Mouse (Mus musculus): ENCODE measurements around the gene Lrrc75a.

Lrrc75a gene

DNA sequence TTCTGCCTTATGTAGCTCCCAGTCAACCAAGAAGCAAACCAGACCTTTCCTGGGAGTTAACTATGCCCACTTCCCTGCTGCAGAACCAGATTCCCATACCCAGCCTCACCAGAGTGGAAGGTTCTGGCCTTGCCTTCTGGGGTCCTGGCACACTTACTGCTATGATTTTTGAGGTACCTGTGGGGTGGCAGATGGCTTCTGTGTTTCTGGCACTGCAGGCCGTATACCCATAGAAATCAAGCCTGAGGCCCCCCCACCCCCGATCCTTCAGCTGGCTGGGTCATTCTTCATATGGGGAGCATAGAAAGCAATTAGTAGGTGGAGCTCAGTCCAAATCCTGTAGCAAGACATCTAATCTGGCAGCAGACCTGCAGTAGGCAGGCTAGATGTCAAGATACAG lies 57.3 kb downstream of the Lrrc75a start:
- DNase-seq (ENCODE audit: low spot score), result no peak

DNA sequence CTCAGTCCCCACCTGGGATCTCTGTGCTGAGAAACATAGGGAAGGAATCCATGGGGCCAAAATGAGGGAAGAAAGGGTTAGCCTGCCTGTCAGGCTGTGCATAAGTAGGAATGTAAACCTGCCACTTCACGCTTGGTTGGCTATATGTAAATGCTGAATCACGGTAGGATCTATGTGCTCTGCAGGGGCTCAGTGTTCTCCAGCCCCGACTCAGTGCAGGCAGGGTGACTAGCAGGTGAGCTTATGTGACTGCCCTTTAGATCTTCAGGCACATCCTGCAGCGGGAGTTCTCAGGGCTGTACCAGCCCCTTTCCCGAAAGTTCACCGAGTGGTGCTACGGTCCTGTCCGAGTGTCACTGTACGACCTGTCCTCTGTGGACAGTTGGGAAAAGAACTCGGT lies 58.9 kb downstream of the Lrrc75a start:
- no peak for DNase-seq (ENCODE audit: low spot score)

DNA sequence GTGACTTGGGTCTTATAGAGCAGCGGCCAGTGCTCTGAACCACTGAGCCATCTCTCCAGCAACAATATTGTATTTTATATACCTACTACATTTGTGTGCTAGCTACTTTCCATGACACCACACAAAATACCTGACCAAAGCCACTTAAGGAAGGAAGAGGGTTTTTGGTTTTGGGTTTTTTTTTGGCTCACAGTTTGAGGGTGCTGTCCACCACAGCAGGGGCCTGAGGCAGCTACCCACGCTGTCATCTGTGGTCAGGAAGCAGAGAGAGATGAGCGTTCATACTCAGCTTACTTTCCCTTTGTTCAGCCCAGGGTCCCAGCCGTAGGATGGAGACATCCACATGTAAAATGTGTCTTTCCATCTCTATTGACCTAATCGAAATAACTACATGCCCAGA lies 61.3 kb downstream of the Lrrc75a start:
- no peak for DNase-seq (ENCODE audit: low spot score)

DNA sequence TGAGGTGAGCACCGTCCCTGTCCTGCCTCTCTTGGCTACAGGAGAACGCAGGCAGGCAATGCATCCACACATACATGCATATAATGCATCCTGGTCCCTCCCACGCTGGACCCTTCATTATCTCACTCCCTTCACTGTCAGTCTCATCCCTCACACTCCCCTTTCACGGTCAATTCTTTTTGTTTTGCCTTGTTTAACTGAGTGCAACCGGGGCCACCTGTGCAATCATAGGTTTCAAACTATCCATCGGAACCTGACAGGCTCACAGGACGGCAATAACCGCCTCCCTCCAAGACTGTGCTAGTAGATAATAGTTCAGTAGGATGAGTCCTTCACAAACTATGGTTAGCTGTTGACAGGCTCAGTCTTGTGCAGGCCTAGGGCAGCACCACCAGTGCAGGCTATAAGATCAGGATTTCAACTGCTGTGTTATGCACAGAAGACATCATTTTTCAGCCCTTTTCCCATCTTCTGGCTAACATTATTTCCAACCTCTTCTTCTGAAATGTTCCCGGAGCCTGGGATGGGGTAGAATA lies 63.6 kb downstream of the Lrrc75a start:
- no peak for DNase-seq (ENCODE audit: low spot score)

DNA sequence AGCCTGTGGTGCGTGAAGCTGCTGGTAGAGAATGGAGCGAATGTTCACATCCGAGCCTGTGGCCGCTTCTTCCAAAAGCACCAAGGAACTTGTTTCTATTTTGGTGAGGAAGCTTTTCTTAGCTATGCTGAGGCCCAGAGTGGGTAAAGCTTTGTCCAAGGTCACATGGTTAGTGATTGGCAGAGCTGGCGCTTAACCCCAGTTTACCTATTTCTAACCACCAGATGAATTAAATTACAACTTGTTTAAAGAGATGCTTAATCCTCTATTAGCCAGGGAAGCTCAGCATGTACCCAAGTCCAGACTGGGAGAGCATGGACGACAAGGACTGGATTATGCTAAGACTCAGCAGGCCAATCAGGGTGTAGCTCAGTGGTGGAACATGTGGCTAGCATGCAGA lies 65.3 kb downstream of the Lrrc75a start:
- no peak for DNase-seq (ENCODE audit: low spot score)

DNA sequence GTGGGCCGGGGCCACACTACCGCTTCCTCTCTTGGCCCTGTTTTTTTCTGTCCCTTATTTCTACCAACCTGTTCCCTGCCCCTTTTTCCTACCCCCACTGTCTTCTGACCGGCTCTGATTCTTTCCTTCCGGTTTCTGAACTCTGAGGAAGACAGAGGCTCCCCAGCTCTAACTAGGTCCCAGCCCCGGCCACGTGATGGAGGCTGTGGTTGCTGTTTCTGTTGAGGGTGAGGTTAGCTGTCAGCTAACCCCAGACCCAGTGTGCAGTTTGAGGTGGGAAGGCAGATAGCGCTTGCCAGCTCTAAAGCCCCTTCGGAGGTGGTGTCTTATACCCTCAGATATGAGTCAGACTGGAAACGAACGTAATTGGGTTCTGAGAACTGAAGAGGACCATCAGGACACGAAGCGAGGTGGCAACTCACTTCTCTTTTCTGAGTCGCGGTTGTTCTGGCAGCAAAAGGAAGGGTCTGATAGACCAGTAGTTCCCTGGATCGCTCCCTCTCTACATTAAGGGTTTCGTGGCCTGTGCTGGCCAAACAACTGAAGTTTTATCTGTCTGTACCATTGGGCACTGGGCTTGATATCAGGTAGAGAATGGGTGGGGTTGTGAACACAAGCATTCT lies 71.7 kb downstream of the Lrrc75a start:
- no peak for DNase-seq (ENCODE audit: low spot score)

DNA sequence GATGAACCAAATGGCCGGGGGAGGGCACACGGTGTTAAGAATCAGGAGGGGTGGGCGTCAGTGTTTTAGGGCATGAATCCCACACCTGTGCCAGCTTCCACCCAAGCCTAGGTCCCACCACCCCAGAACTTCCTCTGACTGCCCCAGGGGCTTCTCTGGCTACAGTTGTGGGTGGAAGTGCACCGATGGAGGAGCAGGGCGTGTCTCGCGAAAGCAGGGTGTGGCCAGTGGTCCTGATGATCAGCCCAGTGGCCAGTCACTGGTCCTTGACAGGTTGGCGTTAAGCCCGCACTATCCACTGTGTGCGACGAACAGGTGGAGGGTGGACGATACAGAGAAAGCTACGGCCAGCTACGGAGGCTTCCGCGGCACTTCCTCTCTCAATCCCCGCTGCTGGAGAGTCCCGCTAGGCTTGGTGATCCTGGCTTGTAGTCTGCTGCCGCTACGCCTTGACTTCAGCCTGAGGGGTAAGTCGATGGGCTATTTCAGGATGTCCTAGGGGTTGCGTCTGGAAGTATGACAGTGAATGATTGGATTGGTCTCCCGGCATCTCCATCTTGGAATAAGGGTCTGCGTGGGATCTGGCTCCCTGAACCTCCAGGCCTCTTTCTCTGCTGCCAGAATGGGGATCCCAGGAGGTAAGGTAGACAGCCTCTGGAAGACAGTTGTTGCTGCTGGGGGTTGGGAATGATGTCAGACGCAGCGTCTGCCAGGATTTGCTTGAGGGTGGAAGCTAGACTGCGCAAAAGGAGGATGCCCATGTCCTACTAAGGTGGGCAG lies 72.5 kb downstream of the Lrrc75a start:
- no peak for DNase-seq (ENCODE audit: low spot score)

DNA sequence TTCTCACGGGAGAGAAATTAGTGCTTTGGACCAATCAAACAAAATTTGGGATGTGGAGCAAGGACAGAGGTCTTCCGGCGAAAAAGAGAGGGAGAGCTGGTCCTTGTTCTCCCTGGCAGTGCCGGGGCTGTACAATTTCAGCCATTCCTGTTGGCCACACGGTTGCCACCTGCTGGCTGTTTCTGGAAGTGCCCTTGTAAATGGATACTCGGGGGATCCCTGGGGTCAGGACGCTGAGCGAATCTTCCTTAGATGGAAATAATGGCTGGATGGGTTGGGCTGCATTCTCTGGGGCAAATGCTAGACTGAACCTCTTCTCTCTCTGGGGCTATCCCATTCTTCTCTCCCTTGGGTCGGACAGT lies 73.0 kb downstream of the Lrrc75a start:
- DNase-seq (ENCODE audit: low spot score), result peak; percentile 80

DNA sequence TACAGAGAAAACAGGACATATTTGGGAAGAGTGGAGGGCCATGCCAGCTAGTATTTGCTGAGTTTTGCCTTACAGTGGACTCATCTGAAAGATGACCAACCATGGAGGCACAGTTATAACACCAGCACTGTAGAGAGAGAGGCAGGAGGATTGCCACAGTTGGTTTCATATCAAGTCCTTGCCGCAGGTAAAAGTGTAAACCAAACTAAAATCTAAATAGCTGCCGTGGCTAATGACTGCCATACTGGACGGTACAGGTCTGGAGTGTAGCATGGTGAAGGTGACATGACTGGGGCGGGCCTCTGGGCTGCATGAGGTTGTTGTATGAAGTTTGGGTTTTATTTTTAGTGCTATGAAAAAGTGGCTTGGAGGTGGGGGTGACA lies 73.6 kb downstream of the Lrrc75a start:
- no peak for DNase-seq (ENCODE audit: low spot score)

DNA sequence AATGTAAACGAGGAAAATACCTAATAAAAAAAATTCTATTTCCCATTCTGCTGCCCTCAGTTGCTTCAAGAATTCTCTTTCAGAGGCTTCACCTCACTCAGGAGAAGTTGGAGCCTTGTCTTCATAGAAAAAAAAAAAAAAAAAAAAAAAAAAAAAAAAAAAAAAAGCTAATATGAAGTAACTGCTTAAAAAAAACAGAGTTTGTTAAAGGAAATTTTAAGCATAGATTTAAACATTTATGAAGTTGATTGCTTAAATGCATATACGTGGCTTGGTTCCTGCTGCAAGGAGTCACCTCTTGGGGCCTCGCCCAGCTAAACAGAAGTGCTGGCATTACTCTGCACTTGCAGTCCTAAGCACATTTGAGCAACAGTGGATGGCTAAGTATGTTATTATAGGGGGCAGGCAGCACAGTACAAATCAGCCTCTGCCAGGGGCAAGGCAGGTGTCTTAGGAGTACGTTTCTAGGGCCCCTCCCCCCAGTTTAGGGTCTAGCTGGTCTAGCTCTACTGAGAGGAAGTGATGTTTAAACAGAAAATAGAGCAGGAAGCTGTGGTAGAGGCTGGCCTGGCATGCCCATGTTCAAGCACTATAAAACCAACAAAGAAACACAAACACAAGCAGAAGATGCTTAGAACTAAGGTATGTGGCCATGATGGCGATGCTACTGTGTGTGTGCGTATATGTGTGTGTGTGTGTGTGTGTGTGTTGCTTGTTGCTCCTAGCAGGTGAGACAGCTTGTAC lies 74.2 kb downstream of the Lrrc75a start, which contains the start of gene Trpv2:
TSS of gene Trpv2 (plus strand) at position 528 of the 744 bp plus-strand sequence.
- DNase-seq (ENCODE audit: low spot score), result no peak

DNA sequence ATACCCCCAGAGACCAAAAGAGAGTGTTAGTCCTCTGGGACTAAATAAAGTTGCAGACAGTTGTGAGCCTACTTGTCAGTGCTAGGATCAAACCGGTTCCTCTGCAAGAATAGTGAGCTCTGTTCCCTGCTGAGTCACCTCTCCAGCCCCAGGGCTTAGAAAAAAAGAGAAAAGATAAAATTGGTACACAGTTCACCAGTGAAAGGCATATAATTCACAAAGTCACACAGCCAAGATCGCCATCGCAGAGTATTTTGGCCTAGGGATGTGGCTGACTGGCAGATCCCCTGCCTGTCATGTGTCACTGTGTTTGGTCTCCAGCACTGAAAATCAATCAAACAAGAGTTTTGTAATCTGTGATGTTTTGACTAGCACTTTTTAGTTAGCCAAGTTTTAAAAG lies 80.0 kb downstream of the Lrrc75a start:
- DNase-seq (ENCODE audit: low spot score), result no peak

DNA sequence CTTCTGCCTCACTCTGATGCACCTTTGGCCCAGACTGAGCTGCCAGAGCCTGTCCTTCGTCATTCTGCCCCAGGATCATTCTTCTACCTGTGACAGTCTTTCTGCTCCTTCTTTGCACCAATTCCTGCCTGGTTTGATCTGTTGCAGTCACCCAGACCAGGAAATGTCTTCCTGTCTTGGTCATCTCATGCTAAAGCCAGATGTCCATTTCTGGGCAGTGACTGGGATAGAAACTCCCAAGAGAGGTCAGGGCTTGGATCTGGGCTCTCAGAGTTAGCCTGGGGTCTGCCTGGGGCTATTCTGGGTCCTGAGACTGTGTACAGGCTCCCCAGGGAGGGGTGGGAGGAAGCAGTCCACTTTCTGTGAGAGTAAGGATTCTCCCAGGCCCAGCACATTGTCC lies 82.1 kb downstream of the Lrrc75a start:
- no peak for DNase-seq (ENCODE audit: low spot score)

DNA sequence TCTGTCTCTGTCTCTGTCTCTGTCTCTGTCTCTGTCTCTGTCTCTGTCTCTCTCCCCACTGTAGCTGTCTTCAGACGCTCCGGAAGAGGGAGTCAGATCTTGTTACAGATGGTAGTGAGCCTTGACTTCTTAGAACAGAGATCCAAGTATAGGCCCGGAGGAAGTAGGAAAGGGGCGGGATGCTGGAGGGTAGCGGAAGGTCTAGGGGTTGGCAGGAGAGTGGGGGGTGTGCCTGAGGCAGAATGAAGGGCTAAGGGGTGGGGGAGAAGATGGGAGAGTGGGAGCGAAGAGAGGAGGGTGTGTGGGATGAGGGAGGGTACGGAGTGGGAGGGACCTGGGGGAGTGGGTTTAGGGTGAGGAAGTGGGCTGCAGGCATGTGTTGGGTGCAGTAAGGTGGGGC lies 82.6 kb downstream of the Lrrc75a start:
- no peak for DNase-seq (ENCODE audit: low spot score)

DNA sequence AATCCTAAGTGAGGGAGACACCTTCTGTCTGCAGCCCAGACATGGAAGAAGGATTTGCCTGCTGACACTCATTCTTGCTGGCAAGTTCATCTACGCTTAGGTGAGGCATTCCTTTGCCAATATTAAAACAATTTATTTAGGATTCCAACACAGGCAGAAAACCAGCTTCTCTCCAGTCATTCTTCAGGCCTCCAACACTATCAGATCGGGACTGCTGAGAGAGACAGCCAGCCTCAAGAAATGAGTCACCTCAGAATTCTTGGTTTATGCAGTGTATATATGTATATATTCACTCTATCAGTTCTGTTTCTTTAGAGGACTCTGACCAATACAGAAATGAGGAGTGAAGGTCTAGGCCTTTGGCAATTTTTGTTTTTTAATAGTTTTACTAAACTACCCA lies 84.7 kb downstream of the Lrrc75a start:
- no peak for DNase-seq (ENCODE audit: low spot score)

DNA sequence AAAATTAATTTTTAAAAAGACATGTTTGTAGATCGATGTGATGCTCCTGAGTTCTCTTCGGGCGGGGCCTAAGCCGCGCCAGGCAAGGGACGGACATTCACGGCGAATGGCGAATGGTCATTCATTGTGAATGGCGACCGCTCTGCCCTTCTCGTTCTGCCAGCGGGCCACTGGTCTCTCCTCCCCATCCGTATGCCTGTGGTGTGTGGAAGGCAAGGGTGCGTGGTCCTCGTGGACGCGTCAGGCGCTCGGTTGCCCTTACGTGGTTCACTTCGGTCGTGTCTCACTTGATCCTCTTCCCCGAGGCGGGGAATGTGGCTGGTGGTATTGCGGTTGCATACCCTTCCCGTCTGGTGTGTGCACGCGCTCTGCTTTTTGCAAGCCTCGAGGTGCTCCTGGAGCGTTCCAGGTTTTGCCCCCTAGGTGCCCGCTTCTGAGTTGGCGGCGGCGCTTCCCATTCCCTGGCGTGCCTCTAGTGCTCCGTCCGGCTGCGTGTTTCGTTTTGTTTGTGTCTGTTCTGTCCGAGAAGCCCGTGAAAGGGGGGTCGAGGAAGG lies 87.8 kb downstream of the Lrrc75a start:
- DNase-seq (ENCODE audit: low spot score), result peak; percentile 29

DNA sequence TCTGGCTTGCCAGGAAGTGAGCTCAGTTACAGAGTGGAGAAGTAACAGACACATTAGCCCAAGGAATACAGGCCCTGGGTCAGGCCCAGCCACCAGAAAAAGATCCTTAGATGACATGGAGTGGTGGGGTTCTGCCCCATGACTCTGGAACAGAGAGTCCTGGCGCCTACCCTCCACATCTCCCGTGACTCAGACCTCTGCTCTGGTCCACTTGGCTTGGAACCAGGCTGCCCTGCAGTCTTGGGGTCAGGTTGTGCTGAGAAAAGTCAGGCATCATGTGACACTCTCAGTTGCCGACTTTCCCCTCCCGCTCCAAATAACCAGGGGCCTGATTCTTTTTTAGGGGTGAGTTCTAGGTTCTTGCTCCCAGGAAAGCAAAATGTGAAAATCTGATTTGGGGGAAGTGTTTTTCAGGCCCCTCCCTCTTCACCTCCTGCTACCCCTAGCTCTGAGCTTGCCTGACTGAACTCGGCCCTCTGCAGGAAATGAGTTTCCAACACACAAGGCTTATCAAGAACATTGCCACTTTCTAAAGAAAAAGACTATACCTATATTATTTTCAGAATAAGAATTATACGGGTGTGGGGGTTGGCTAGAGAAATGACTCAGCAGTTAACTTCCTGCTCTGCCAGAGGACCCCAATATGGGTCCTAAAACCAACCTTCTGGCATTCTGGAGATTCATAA lies 89.2 kb downstream of the Lrrc75a start:
- peak; percentile 34 for DNase-seq (ENCODE audit: low spot score)

DNA sequence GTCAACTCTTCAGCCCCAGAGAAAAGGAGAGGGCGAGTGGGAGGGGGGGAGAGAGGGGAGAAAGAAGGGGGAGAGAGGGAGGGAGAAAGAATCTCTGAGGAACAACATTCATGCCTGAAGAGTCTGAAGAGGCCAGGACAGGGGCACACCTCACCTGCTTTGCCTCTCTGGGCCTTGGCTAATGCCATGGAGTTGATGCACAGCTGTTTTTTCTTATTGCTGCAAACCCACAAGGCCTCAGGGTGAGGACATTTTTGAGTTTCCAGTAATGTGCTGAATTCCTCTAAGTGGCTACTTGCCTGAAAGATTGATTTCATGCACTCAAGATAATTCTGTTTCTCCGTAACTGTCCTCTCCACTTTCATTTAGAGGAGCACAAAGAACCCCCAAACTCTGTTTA lies 90.2 kb downstream of the Lrrc75a start:
- no peak for DNase-seq (ENCODE audit: low spot score)

DNA sequence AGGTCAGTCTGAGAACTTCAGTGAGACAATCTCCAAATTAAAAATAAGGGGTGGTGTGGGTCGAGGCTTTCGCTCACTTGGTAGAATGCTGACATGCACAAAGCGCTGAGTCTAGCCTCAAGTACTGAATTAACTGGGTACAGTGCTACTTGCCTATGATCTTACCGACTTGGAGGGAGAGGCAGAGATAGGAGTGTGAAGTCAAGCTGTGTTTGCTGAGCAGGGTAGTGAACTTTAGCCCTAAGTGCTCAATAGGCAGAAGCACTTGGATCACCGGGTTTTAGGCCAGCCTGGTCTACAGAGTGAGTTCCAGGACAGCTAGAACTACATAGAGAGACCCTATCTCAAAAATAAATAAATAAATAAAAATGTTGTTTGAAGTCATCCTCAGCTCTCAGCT lies 91.1 kb downstream of the Lrrc75a start:
- no peak for DNase-seq (ENCODE audit: low spot score)

DNA sequence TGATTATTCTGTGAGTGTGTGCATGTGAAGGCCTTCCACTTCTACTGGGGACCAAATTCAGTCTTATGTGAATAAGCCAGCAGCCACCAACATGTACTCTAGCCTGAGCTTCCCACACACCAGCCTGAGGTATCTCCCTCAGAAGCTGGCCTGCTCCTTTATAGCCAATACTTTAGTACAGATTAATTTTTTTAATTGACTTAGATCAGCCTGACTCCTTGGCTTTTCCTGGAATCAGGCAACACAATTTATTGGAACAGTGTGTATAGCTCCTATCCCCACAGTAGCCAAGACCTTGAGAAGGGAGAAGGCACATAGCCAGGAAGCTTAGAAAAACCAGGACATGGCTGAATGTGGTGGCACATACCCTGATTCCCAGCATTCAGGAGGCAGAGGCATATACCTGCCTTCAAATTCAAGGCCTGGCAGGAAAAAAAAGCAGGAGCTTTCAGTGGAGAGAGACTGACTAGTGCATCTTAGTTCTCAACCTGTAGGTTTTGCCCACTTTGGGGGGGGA lies 92.4 kb downstream of the Lrrc75a start:
- DNase-seq (ENCODE audit: low spot score), result no peak

DNA sequence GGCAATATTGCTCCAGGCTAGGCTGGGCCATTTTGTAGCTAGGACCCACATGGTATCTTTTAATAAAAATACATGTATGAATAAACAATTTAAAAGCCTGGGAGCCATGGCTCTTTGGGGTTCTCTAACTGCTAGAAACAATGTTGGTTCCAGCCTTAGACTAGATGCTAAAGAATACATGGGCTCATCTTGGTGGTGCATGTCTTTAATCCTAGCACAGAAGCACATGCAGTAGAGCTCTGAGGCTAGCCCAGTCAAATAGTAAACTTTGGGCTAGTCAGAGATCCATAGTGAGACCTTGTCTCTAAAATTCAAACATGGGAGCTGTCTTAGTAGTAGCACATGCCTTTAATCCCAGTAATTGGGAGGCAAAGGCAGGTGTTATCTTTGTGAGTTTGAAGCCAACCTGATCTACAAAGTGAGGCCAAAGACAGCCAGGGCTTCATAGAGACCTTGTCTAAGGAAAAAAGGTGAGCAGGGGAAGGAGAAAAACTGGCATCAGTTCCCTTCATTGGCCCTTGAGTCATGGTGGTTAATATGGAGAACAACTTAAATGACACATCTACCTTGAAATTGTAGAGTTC lies 93.3 kb downstream of the Lrrc75a start:
- no peak for DNase-seq (ENCODE audit: low spot score)

Data from testis, postnatal 14 days (tissue).